Mouse (Mus musculus) liver, embryonic 14.5 days (tissue): ENCODE data around the gene Man2b1. TPM values are rescaled to one million over a fixed set of nuclear protein-coding genes. Genes with fewer than 3 reads are reported as not detected.

ENCODE experiments used
- ATAC-seq: fragments of 200-750 bp; cut with Nextera tagmentation; 2 replicates; pipeline ENCODE4 v1.8.0; 2017; ENCODE audit warnings: moderate number of reproducible peaks, mild to moderate bottlenecking, moderate library complexity; ENCODE audit not compliant: insufficient read depth
- DNase-seq, 3 experiments: peaks; one replicate each; pipeline ENCODE4 v3.0.0-alpha.2; 2012 to 2013; ENCODE audit warnings: low read depth in 3 of 3, low spot score in 3 of 3
- H3K27ac ChIP-seq: fragments of 300-500 bp; sonication (generic); 2 replicates; pipeline ENCODE4 v1.5.1; 2014; ENCODE audit warnings: moderate library complexity, mild to moderate bottlenecking, control low read depth, inconsistent platforms
- H3K27me3 ChIP-seq: fragments of 300-500 bp; sonication (generic); 2 replicates; pipeline ENCODE4 v1.6.1; 2014; ENCODE audit warnings: mild to moderate bottlenecking, low read length, moderate library complexity; ENCODE audit not compliant: control insufficient read depth, insufficient read depth
- H3K36me3 ChIP-seq: fragments of 300-500 bp; sonication (generic); replicated peaks from 2 replicates; pipeline ENCODE4 v1.6.1; 2014; ENCODE audit warnings: low read depth; ENCODE audit not compliant: control insufficient read depth, insufficient read depth
- H3K4me1 ChIP-seq, 2 experiments: fragments of 200-500 bp in 1 of 2; fragments of 300-500 bp in 1 of 2; sonication (generic) in 1 of 2; replicated peaks; 2 replicates each; pipeline ENCODE4 v1.6.1; 2012 to 2014; ENCODE audit warnings: antibody characterized with exemption in 1 of 2, inconsistent platforms in 1 of 2, low read length in 1 of 2; ENCODE audit not compliant: control insufficient read depth in 2 of 2, insufficient read depth in 2 of 2
- H3K4me2 ChIP-seq: fragments of 300-500 bp; sonication (generic); 2 replicates; pipeline ENCODE4 v1.6.1; 2014; ENCODE audit warnings: low read depth, mild to moderate bottlenecking, control low read depth, moderate library complexity
- H3K4me3 ChIP-seq, 2 experiments: fragments of 200-500 bp in 1 of 2; fragments of 300-500 bp in 1 of 2; sonication (generic) in 1 of 2; 2 replicates each; pipeline ENCODE4 v1.5.1; 2012 to 2014; ENCODE audit warnings: low read depth in 2 of 2, low read length in 2 of 2, mild to moderate bottlenecking in 2 of 2, control low read depth in 1 of 2, inconsistent platforms in 1 of 2, moderate library complexity in 1 of 2; ENCODE audit not compliant: insufficient read depth in 1 of 2
- H3K9ac ChIP-seq: fragments of 300-500 bp; sonication (generic); replicated peaks from 2 replicates; pipeline ENCODE4 v1.6.1; 2014; ENCODE audit warnings: mild to moderate bottlenecking, control low read depth, moderate library complexity
- H3K9me3 ChIP-seq: fragments of 300-500 bp; sonication (generic); 2 replicates; pipeline ENCODE4 v1.6.1; 2016; ENCODE audit warnings: low read length, mixed read lengths; ENCODE audit not compliant: control insufficient read depth
- CTCF ChIP-seq: IDR thresholded peaks from 2 replicates; pipeline ENCODE4 v1.5.1; 2016; ENCODE audit warnings: antibody characterized with exemption, low read depth, control low read depth
- EP300 ChIP-seq: IDR thresholded peaks from 2 replicates; pipeline ENCODE4 v1.6.1; 2016; ENCODE audit warnings: antibody characterized with exemption, low read depth
- WGBS: fragments of 180-500 bp; shearing (Covaris S2); extraction: QIAGEN DNeasy Blood & Tissue Kit; methylation state at CpG from one replicate; pipeline ENCODE4 v1.1.7; 2014; ENCODE audit not compliant: insufficient replicate concordance; 5-methylcytosine and 5-hydroxymethylcytosine counted together
- polyA plus RNA-seq, 2 experiments: library from polyadenylated mRNA; depleted of rRNA in 1 of 2; stranded (reverse) in 1 of 2; unstranded in 1 of 2; fragments of >200 nt; fragmentation: Nextera tagmentation in 1 of 2; extraction: Ambion mirVana in 1 of 2; gene quantifications; 2 replicates each; pipeline versions ENCODE4 v1.2.1 to v1.2.3; 2012 to 2014

Man2b1 gene
- polyA plus RNA-seq, 2 experiments: 17.2 to 19.5 TPM

GRCm38 (mm10) chr8:85072364-85072929 is 10.6 kb upstream of the Man2b1 start:
- 28% methylated on average over 9 of the region's 9 CpGs for WGBS
- Histone ChIP-seq H3K27ac (peak overlapping the region; percentile 61; the same call in 1 of the 2 replicates), H3K4me1 (peaks cover 32 to 38% of the 10 kb centered on the region in 2 experiments)

GRCm38 (mm10) chr8:85073041-85073612 is 9.9 kb upstream of the Man2b1 start:
- WGBS: 89% methylated on average over 15 of the region's 15 CpGs
- Histone ChIP-seq H3K27me3 (no peaks in the 10 kb centered on the region), H3K36me3 (peaks cover 22% of the 10 kb centered on the region), H3K4me3 (no peak overlapping the region), H3K27ac (no peak overlapping the region), H3K4me1 (peaks cover 32 to 38% of the 10 kb centered on the region in 2 experiments), H3K9me3 (no peaks in the 10 kb centered on the region), H3K4me2 (peak overlapping the region; percentile 92; the same call in 1 of the 2 replicates), H3K9ac (no peak overlapping the region)
- DNase-seq: no peak
- no peak for TF ChIP-seq EP300
- TF ChIP-seq CTCF: no peak
- no peak for ATAC-seq

More at GRCm38 (mm10) chr8:85072364-85072929, 10.6 kb upstream of the Man2b1 start:
- no peaks in the 10 kb centered on the region for H3K27me3 ChIP-seq
- H3K9me3 ChIP-seq: no peaks in the 10 kb centered on the region
- H3K4me3 ChIP-seq: peak overlapping the region; percentile 78 to 79
- H3K9ac ChIP-seq: peak overlapping the region; percentile 77
- TF ChIP-seq CTCF: no peak
- no peak for TF ChIP-seq EP300
- H3K36me3 ChIP-seq: peaks cover 19% of the 10 kb centered on the region
- peak overlapping the region; percentile 92 for H3K4me2 ChIP-seq
- ATAC-seq (no peak), DNase-seq (no peak)

GRCm38 (mm10) chr8:85074167-85074566 is 8.9 kb upstream of the Man2b1 start:
- Histone ChIP-seq H3K9ac (no peak overlapping the region), H3K36me3 (peaks cover 29% of the 10 kb centered on the region), H3K27me3 (no peaks in the 10 kb centered on the region), H3K4me1 (peaks cover 32 to 38% of the 10 kb centered on the region in 2 experiments), H3K4me3 (no peak overlapping the region), H3K27ac (no peak overlapping the region), H3K4me2 (no peak overlapping the region), H3K9me3 (no peaks in the 10 kb centered on the region)
- 82% methylated on average over 10 of the region's 10 CpGs for WGBS
- no peak for DNase-seq
- ATAC-seq: no peak
- TF ChIP-seq CTCF: no peak
- TF ChIP-seq EP300: no peak

GRCm38 (mm10) chr8:85074617-85075016 is 8.5 kb upstream of the Man2b1 start:
- no peak for DNase-seq
- H3K36me3 ChIP-seq: peaks cover 29% of the 10 kb centered on the region
- TF ChIP-seq EP300: no peak
- no peak for TF ChIP-seq CTCF
- H3K4me1 ChIP-seq: peaks cover 32 to 40% of the 10 kb centered on the region in 2 experiments
- H3K9me3 ChIP-seq: no peaks in the 10 kb centered on the region
- H3K4me2 ChIP-seq: no peak overlapping the region
- H3K4me3 ChIP-seq: no peak overlapping the region
- H3K27ac ChIP-seq: no peak overlapping the region
- no peak for ATAC-seq
- no peak overlapping the region for H3K9ac ChIP-seq
- no peaks in the 10 kb centered on the region for H3K27me3 ChIP-seq
- 87% methylated on average over 10 of the region's 10 CpGs for WGBS

- TF ChIP-seq CTCF: peak; percentile 81
- peak; percentile 82 for TF ChIP-seq EP300
- Histone ChIP-seq H3K4me1 (peaks cover 30 to 38% of the 10 kb centered on the region in 2 experiments), H3K36me3 (peaks cover 29% of the 10 kb centered on the region), H3K9ac (peak overlapping the region; percentile 24; the same call in 1 of the 2 replicates), H3K4me2 (peak overlapping the region; percentile 55), H3K27me3 (no peaks in the 10 kb centered on the region), H3K9me3 (no peaks in the 10 kb centered on the region), H3K27ac (peak overlapping the region; percentile 71), H3K4me3 (no peak overlapping the region)
- DNase-seq: peak in 2 of 3 experiments; percentile 49 to 51
- peak; percentile 52 for ATAC-seq
- 45% methylated on average over 9 of the region's 9 CpGs for WGBS
These were observed 7.1 kb upstream of the Man2b1 start for GRCm38 (mm10) chr8:85076001-85076400.
